Mouse (Mus musculus) C2C12 (cell line): ENCODE measurements around the gene Thsd7a.

Experiments used
- CEBPB ChIP-seq: IDR thresholded peaks from one replicate; pipeline ENCODE4 v1.6.1; 2011; ENCODE audit warnings: low read depth, mild to moderate bottlenecking, control low read depth, moderate library complexity
- CTCF ChIP-seq: IDR thresholded peaks from one replicate; pipeline ENCODE4 v1.5.1; 2011; ENCODE audit not compliant: control insufficient read depth, insufficient read depth, insufficient read length
- MAX ChIP-seq: IDR thresholded peaks from one replicate; pipeline ENCODE4 v1.6.1; 2011; ENCODE audit warnings: mild to moderate bottlenecking, control low read depth

DNA sequence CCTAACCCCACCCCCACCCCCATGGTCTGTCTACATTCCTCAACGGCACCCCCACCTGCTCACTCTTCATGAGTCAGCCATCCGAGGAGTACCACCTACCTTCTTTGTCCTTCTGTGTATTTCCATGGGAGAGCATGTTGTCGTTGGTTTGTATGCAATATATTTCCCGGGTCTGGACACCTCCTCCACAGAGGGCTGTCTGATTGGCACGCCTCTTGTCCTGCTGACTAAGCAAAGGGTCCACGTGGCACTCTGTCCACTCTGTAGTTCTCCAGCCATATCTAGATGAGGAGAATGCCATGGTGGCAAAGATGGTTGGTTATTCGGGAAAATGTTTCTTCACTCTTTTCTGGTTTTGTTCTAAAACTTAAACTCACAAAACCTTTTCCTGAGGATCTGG lies 248.3 kb downstream of the Thsd7a start:
- TF ChIP-seq CTCF, result no peak
- TF ChIP-seq MAX, result no peak
- TF ChIP-seq CEBPB, result no peak
